Mouse (Mus musculus) liver, adult 2 months (tissue): ENCODE results near the gene Wwox. TPM values are rescaled to one million over a fixed set of nuclear protein-coding genes. Genes with fewer than 3 reads are reported as not detected.
A peak's percentile ranks its signal among the peaks of the same experiment; 100 is the strongest.

Source experiments
- DNase-seq: peaks from one replicate; pipeline ENCODE4 v3.0.0-alpha.2; 2011; ENCODE audit warnings: low read depth, low spot score; ENCODE audit errors: extremely low read depth
- H3K27ac ChIP-seq: fragments of 200-500 bp; replicated peaks from 2 replicates; pipeline ENCODE4 v1.5.1; 2012; ENCODE audit warnings: low read depth, mild to moderate bottlenecking, control low read depth, inconsistent platforms, low read length; ENCODE audit not compliant: insufficient read depth
- H3K27me3 ChIP-seq: fragments of 200-500 bp; 2 replicates; pipeline ENCODE4 v1.6.1; 2012; ENCODE audit warnings: mild to moderate bottlenecking, moderate library complexity, low read length, inconsistent platforms; ENCODE audit not compliant: control insufficient read depth, insufficient read depth
- H3K36me3 ChIP-seq: fragments of 200-500 bp; 2 replicates; pipeline ENCODE4 v1.6.1; 2012; ENCODE audit warnings: low read length, inconsistent platforms; ENCODE audit not compliant: control insufficient read depth, insufficient read depth
- H3K4me1 ChIP-seq: fragments of 200-500 bp; 2 replicates; pipeline ENCODE4 v1.6.1; 2011; ENCODE audit warnings: low read length; ENCODE audit not compliant: control insufficient read depth, insufficient read depth
- H3K4me3 ChIP-seq: fragments of 200-500 bp; 2 replicates; pipeline ENCODE4 v1.5.1; 2011; ENCODE audit warnings: low read depth, mild to moderate bottlenecking, control low read depth, low read length, moderate library complexity; ENCODE audit not compliant: insufficient read depth
- H3K79me2 ChIP-seq: fragments of 200-500 bp; 2 replicates; pipeline ENCODE4 v1.6.1; 2012; ENCODE audit warnings: inconsistent platforms, mild to moderate bottlenecking, low read length, moderate library complexity; ENCODE audit not compliant: control insufficient read depth, insufficient read depth
- H3K9ac ChIP-seq: fragments of 200-500 bp; 2 replicates; pipeline ENCODE4 v1.6.1; 2012; ENCODE audit warnings: low read depth, mild to moderate bottlenecking, control low read depth, inconsistent platforms, low read length
- CTCF ChIP-seq: fragments of 200-500 bp; IDR thresholded peaks from 2 replicates; pipeline ENCODE4 v1.5.1; 2011; ENCODE audit warnings: low read depth, low read length, control low read depth
- POLR2A ChIP-seq: fragments of 200-500 bp; IDR thresholded peaks from 2 replicates; pipeline ENCODE4 v1.6.1; 2011; ENCODE audit warnings: low read length, control low read depth; ENCODE audit not compliant: insufficient read depth; ENCODE audit errors: extremely low read depth
- WGBS: fragments of 180-500 bp; shearing (Covaris S2); methylation state at CpG from one replicate; pipeline ENCODE4 v1.1.7; 2018; 5-methylcytosine and 5-hydroxymethylcytosine counted together
- polyA plus RNA-seq: library from polyadenylated mRNA; depleted of rRNA; stranded (reverse); fragments of >200 nt; gene quantifications from 2 replicates; pipeline ENCODE4 v1.2.3, GENCODE M21; 2012
- total RNA-seq: library from RNA; depleted of rRNA; stranded (reverse); fragments of >200 nt; gene quantifications from 2 replicates; pipeline ENCODE4 v1.2.3, GENCODE M21; 2014

The Wwox gene
- total and polyA plus RNA-seq, 2 experiments = 7.2 to 10.0 TPM

DNA sequence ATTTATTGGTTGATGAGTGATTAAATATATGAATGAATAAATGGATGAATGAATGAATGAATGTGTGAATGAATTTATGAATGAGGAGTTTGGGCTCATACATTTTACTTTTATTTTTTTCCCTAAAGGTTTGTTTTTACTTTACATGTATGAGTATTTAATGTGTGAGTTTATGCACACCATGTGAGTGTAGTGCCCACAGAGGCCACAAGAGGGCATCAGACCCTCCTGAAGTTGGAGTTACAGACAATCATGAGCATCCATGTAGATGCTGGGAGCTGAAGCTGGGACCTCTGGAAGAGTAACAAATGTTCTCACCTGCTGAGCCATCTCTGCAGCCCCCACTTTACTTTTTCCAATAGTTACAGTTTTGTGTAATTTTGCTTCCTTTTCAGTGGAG, 648.7 kb downstream of the Wwox start:
- Histone ChIP-seq H3K27me3 (no peaks in the 10 kb centered on the region), H3K4me1 (no peaks in the 10 kb centered on the region; the same call in 1 of the 2 replicates), H3K9ac (no peak overlapping the region), H3K4me3 (no peak overlapping the region), H3K27ac (no peak overlapping the region), H3K79me2 (no peaks in the 10 kb centered on the region), H3K36me3 (no peaks in the 10 kb centered on the region)
- no peak for DNase-seq
- TF ChIP-seq POLR2A (no peak), CTCF (no peak)

DNA sequence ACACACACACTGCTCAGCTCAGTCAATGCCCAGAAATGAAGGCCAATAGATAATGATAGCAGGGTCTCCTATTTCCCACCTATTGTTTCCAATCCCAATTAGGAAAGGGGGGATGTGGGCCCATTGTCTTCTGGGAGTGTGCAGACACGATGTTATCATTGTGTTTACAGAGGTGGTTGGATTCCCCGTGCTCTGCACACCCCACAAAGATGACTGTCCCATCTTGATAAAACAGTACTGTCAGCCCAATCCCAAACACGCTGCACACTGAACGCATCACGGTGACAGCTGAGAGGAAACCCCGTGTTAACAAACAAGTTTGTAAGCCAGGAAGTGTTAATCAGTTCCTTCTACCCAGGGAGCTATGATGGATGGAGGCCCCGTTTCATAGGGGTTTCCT, 650.3 kb downstream of the Wwox start:
- Histone ChIP-seq H3K36me3 (no peaks in the 10 kb centered on the region), H3K4me3 (no peak overlapping the region), H3K27me3 (no peaks in the 10 kb centered on the region), H3K79me2 (no peaks in the 10 kb centered on the region), H3K27ac (no peak overlapping the region), H3K9ac (no peak overlapping the region), H3K4me1 (no peaks in the 10 kb centered on the region; the same call in 1 of the 2 replicates)
- DNase-seq = peak; percentile 27
- TF ChIP-seq CTCF = no peak
- TF ChIP-seq POLR2A = no peak
- WGBS = 49% methylated on average over 7 of the region's 7 CpGs

DNA sequence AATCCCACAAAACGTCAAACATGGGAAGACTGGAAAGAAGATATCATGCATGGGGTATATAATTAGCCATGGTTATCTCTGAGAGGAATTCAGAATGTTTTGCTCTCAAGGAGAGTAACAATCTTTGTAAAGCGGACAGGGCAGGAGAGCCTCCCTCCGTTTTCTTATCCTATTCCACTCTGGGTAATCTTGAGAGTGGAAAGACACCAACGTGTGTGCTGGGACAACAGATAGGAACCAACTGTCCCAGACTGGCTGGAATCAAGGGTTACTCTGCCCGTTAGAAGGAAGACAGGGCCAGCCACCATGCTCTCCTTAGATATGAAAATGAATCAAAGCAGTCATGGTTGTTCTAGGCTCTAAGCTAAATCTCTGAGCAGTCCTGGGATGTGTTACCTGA, 650.7 kb downstream of the Wwox start:
- H3K4me1 ChIP-seq = no peaks in the 10 kb centered on the region; the same call in 1 of the 2 replicates
- no peak overlapping the region for H3K4me3 ChIP-seq
- no peaks in the 10 kb centered on the region for H3K79me2 ChIP-seq
- H3K27ac ChIP-seq = peak overlapping the region; percentile 48; the same call in 1 of the 2 replicates
- H3K36me3 ChIP-seq = no peaks in the 10 kb centered on the region
- WGBS = 70% methylated on average over 5 of the region's 5 CpGs
- H3K9ac ChIP-seq = no peak overlapping the region
- no peak for DNase-seq
- TF ChIP-seq POLR2A = no peak
- no peak for TF ChIP-seq CTCF
- H3K27me3 ChIP-seq = no peaks in the 10 kb centered on the region

DNA sequence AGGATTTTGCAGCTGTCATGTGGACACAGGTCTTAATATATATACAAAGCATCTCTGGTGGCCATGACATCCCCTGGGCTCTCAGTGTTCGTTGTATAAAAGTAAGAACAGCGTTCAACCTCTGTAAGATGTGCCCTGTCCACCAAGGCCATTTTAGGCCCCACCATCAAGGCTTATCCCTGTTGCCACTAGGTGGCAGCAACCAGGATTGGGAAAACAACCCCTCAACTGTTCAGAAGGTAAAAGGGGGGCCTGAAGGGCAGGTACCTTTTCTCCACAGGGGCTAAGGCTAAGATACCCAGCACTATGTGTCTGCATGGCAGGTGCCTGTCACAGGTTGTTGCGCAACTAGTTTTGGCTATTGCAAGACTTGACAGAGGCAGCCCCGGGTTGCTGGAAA, 656.1 kb downstream of the Wwox start:
- Histone ChIP-seq H3K27ac (no peak overlapping the region), H3K27me3 (no peaks in the 10 kb centered on the region), H3K4me3 (no peak overlapping the region), H3K79me2 (no peaks in the 10 kb centered on the region), H3K36me3 (no peaks in the 10 kb centered on the region), H3K9ac (no peak overlapping the region), H3K4me1 (no peaks in the 10 kb centered on the region)
- 77% methylated on average over 4 of the region's 4 CpGs for WGBS
- peak; percentile 18 for DNase-seq
- TF ChIP-seq POLR2A (no peak), CTCF (peak; percentile 48; the same call in 1 of the 2 replicates)

DNA sequence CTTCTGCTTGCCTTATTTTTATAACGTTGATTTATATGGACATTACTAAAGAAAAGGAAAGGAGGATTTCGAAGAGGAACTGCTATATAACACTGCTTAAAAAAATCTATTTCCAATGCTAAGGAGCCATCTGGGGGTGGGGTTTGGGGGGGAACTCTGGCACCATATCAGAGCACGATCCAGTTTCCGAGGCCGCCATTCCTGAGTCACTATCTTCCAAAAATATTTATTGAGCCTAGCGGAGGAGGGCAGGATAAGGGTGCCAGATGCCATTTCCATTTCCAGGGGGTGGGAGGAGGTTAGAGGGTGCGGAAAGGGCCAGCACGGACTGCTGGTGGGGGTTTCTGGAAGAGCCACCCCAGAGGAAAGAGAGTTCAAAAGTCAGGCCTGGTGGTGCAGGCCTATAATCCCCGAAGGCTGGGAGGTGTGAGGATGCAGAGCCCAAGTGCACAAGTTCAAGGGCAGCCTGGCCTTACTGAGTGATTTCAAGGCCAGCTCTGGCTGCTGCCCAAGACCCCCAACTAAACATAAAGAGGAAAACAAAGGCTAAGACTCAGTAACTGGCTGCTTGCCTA, 658.6 kb downstream of the Wwox start:
- DNase-seq = no peak
- H3K27ac ChIP-seq = no peak overlapping the region
- H3K4me1 ChIP-seq = no peaks in the 10 kb centered on the region
- no peaks in the 10 kb centered on the region for H3K27me3 ChIP-seq
- WGBS = 72% methylated on average over 9 of the region's 9 CpGs
- no peaks in the 10 kb centered on the region for H3K79me2 ChIP-seq
- H3K4me3 ChIP-seq = no peak overlapping the region
- no peaks in the 10 kb centered on the region for H3K36me3 ChIP-seq
- TF ChIP-seq POLR2A (no peak), CTCF (no peak)
- no peak overlapping the region for H3K9ac ChIP-seq

DNA sequence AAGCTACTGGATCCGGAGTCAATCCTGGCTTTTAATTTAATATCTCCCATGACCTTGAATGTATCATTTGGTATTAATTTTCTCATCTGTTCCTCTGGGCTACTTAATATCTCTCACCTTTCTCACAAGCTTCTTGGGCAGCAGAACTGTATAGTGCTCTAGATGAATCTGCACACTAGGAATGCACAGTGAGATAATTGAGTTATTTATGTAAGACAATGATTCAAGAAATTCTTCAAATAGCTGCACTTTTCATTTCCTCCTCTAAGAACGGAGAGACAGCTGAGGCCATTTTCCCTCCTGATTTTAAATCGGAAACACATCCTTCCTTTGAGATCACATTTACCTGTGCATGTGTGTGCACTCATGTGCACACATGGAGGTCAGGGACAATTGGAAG, 669.9 kb downstream of the Wwox start:
- Histone ChIP-seq H3K36me3 (no peaks in the 10 kb centered on the region), H3K4me1 (no peaks in the 10 kb centered on the region; the same call in 1 of the 2 replicates), H3K79me2 (no peaks in the 10 kb centered on the region), H3K27ac (no peak overlapping the region), H3K4me3 (no peak overlapping the region), H3K9ac (no peak overlapping the region), H3K27me3 (no peaks in the 10 kb centered on the region)
- DNase-seq = no peak
- TF ChIP-seq POLR2A (no peak), CTCF (no peak)
- 73% methylated on average over 3 of the region's 3 CpGs for WGBS
